Mouse (Mus musculus) CD4-positive helper T cell, adult 2 months (primary cell): Measurements from ENCODE around the gene Flnc.
"Not testable (repeated sequence)": the region's sequence is repeated elsewhere in the genome, so short reads cannot be mapped to it uniquely, and the experiment has no call there.

Source experiments
- DNase-seq: peaks from one replicate; pipeline ENCODE4 v3.0.0-alpha.2; 2012; ENCODE audit warnings: low read depth, missing footprints, low spot score

Flnc gene

DNA sequence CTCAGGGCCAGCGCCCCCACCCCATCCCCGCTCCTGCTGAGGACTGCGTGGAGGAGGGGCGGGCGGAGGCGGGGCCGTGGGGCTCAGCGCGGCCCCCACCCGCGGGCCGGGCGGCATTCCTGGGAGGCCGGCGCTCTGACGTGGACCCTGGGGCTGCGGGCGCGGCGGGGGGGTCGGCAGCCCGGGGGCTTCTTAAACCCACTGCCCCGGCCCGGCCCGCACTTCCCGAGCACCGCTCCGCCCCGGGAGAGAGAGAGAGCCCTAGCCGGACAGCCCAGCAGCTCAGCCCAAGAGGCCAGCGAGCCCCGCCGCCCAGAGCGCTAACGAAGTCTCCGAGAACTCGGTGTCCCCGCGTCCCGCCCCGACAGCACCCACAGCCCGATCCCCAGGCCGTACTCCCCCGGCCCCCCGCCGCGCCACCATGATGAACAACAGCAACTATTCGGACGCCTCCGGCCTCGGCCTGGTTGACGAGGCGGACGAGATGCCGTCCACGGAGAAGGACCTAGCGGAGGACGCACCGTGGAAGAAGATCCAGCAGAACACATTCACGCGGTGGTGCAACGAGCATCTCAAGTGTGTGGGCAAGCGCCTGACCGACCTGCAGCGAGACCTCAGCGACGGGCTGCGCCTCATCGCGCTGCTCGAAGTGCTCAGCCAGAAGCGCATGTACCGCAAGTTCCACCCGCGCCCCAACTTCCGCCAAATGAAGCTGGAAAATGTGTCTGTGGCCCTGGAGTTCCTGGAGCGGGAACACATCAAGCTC lies at the start of gene Flnc:
Gene Flnc (plus strand): TSS at position 219 of the 766 bp plus-strand sequence.
- no peak for DNase-seq

GRCm38 (mm10) chr6:29388052-29388518 lies 45.0 kb upstream of the Flnc start, which contains the start of gene Opn1sw:
TSS of gene Opn1sw (minus strand) at chr6:29388468.
- peak; percentile 34 for DNase-seq

- DNase-seq = no peak
Measured at GRCm38 (mm10) chr6:29388606-29389080, 44.4 kb upstream of the Flnc start.

DNA sequence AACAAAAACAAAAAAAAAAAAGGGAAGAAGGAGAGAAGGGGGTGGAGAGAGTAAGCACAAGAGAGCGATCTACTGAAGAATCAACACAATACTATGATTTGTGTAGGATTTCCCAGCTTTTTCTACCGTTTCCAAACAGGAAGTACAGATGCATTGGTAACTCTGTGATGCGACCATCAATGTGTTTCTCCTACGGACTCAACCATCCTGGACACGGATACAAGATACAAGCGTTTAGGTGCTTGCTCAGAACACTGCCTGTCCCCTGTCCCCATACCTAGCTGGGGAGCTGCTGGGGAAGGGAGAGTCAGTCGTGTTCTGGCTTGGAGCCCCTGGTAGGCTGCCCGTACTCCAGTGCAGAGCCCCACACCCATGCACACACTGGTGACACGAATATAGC lies 43.6 kb upstream of the Flnc start:
- no peak for DNase-seq

DNA sequence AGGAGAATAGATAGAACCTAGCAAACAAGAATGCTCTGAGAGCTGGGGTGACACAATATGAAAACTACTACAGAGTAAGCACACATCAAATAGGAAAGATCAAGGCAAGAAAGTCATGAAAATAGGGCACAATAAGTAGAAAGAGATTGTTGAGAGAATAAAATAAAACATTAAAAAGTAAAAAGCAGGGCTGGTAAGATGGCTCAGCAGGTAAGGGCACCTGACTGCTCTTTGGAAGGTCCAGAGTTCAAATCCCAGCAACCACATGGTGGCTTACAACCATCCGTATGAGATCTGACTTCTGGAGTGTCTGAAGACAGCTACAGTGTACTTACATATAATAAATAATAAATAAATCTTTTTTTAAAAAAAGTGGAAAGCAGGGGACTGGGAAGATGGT lies 42.6 kb upstream of the Flnc start:
- DNase-seq = not testable (repeated sequence)

- not testable (repeated sequence) for DNase-seq
Measured at GRCm38 (mm10) chr6:29391241-29391640, 41.8 kb upstream of the Flnc start.

DNA sequence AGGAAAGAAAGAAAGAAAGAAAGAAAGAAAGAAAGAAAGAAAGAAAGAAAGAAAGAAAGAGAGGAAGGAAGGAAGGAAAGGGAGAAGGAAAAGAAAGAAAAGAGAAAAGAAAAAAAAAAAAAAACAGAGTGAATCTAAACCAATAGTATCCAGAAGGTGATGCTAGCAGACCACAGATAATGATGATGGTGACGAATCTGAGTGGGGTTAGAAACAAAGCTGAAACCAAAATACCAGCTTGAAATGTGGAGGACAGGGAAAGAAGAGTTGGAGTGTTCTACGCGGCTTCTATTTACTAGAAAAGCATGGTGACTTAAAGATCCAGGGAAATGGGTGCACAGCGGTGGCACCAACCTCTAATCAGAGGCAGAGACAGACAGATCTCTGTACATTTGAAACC lies 41.3 kb upstream of the Flnc start:
- no peak for DNase-seq

DNA sequence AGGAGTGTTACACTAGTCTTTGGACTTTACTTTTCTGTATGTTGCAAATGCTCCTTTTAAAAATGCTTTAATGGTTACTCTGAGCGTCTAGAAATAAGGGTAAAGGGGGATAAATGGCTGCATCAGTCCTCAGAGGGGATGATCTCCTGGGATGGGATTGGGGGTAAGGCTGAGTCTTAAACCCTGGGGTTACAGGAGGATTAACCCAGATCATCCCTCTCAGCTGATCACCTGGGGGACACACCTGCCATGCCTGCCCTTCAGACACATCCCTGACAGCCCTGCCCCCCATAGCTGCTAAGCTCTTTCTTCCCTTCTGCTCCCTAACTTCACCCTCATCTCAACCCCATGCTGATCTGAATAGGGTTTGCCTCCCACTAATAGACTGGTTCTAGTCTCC lies 38.8 kb upstream of the Flnc start:
- no peak for DNase-seq

- peak; percentile 56 for DNase-seq
Measured at GRCm38 (mm10) chr6:29395910-29396713, 36.9 kb upstream of the Flnc start, which contains the start of gene Ccdc136. TSS of gene Ccdc136 (plus strand) at chr6:29396309.

- no peak for DNase-seq
Measured at GRCm38 (mm10) chr6:29396714-29397540, 36.1 kb upstream of the Flnc start.

GRCm38 (mm10) chr6:29397575-29397974 lies 35.5 kb upstream of the Flnc start:
- DNase-seq = no peak

- DNase-seq = no peak
Measured at GRCm38 (mm10) chr6:29399851-29400250, 33.2 kb upstream of the Flnc start.

- DNase-seq = no peak
Measured at GRCm38 (mm10) chr6:29402693-29403342, 30.2 kb upstream of the Flnc start.

DNA sequence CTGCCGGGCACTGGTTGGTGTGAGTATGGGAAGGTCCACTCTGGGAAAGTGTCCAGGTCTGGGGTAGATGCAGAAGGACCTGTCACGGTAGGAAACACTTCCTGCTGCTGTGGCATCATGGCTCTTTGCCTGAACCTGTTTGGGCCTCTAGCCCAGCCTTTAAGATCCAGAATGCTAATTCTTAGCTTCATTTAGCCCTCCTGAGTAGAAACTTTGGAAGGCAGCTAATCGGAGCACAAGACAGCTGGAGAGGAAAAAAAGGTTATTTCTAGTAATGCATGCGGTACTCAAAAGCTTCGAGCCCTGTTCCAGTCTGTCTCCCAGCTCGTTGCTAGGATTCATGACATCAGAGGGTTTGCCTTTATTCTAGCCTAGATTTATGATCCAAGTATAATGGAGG lies 26.6 kb upstream of the Flnc start:
- no peak for DNase-seq

DNA sequence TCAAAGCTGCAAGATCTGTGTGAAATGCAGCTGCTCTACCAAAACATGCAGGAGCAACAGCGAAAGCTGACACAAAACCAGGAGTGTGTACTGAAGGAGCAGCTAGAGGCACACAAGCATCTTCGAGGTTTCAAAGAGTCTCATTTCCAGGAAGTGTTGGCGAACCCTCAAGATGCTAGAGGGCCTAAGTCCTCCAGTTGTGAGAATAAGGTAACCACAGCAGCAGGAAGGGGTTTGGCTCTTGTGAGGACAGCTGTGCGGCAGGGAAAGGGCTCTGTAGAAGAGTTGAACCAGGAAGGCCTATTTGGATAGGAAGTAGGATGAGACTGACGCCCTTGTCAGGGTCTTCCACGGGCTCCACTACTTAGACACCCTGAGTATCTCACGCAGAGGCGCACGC lies 17.6 kb upstream of the Flnc start:
- peak; percentile 46 for DNase-seq

GRCm38 (mm10) chr6:29420596-29420995 lies 12.5 kb upstream of the Flnc start:
- DNase-seq = no peak

- no peak for DNase-seq
Measured at GRCm38 (mm10) chr6:29425118-29425517, 7.9 kb upstream of the Flnc start.

DNA sequence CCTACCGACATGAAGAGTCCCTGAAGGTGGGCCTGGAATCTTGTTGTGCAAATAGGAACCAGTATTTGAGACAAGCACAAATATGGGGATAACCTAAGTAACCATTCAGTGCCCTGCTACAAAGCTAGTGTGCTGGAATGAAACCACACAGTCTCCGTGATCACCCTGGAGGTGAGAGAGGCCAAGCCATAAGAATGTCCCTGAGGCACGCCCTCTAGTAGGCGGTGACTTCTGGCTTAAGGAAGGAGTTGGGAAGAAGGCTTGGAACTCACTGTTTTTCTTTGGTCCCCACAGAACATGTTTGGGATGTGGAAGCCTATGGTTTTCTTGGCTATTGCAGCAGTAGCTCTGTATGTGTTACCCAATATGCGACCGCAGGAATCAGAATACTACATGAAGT lies 6.7 kb upstream of the Flnc start:
- DNase-seq = no peak

GRCm38 (mm10) chr6:29428171-29428570 lies 4.9 kb upstream of the Flnc start:
- no peak for DNase-seq

GRCm38 (mm10) chr6:29430681-29431420 lies 2.2 kb upstream of the Flnc start:
- no peak for DNase-seq
